Mouse (Mus musculus) heart, postnatal 4 days (tissue): ENCODE results near the gene Rab5b. TPM values are rescaled to one million over a fixed set of nuclear protein-coding genes. Genes with fewer than 3 reads are reported as not detected.
"Not testable (repeated sequence)": the region's sequence is repeated elsewhere in the genome, so short reads cannot be mapped to it uniquely, and the experiment has no call there.

Experiments used
- DNase-seq: peaks from one replicate; pipeline ENCODE4 v3.0.0; 2021
- total RNA-seq, 2 experiments: library from RNA; stranded (reverse); gene quantifications; 2 replicates each; pipeline ENCODE4 v1.2.3; 2021

Rab5b gene
- total RNA-seq: 10 to 100 TPM; 65.1 to 66.3 TPM

DNA sequence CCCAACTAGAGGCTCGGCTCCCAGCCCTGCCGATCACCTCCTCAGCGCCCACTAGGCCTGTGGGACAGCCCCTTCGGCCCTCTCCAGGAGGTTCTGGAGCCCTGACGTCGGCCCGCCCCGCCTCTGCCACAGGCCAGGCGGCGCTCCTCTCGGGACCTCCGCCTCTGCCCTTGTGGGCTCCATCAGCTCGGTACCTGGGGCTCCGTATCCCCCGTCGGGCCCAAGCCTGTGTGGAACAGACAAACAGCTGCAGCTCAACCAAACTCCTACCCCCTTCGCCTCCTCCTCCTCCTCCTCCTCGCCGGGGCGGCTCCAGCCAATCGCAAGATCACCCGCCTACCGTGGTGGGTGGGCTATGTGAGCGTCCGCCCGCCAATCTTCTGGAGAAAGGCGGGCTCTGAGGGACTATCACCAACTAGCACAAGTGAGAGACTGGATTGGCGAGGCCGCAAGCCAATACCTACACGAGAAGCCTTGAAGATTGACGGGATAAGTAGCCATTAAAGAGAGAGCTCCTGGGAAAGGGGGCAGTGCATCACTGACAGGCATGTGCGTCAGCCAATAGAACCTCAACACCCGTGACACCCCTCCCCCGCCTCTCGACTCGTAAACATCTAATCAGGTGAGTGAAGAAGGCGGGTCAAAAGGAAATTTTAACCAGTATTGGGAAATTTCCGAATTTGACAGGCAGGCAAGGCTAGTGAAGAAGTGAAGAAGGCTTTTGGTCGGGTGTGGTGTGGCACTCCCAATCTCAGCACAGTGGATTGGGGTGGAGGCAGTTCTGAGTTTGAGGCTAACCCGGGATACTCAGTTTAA, at the start of gene Rab5b:
Gene Rab5b, minus strand, starts transcription at position 273 of the 816 bp plus-strand sequence.
- peak; percentile 97 for DNase-seq

DNA sequence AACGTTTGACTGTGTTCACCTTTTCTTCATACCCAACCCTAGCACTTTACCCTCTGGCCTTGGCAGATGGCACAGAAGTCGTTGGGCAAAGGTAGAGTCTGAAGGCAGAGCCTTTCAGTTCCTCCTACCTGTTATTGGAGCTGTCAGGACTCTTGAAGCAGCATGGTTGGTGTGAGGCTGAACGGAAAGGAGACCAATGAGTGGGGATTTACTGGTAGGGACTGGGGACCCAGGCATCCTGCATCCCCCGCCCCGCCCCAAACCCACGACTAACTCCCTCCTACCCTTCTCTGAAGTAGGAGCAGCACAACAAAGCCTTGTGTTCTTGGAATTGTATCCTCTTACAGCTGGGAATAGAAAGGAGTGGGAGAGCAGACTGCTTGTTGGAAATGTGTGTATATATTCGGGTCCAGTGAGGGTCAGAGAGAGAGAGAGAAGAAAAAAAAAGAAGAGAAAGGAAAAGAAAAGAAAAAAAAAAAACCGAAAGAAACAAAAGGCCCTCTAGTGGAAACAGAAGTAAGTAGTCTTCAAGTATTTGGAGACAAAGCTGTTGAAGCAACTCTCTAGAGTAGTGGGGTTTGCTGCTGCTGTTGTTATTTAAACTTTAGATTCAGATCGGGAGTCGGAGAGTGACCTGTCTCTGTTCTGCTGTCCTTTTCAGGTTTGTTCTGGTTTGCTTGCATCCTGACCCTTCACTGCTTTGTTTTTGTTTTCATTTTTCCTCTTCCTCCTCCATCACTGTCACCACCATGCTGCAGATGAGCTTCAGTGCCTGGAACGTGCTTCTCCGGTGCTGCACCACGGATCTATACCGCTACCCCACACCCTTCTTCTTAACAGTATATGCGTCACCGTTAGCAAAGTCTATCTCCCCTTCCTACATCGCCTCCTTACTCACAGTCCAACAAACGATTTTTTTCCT, 48.9 kb upstream of the Rab5b start, which contains the start of gene Dgka:
Gene Dgka, minus strand, starts transcription at position 176 of the 922 bp plus-strand sequence.
- DNase-seq: no peak

DNA sequence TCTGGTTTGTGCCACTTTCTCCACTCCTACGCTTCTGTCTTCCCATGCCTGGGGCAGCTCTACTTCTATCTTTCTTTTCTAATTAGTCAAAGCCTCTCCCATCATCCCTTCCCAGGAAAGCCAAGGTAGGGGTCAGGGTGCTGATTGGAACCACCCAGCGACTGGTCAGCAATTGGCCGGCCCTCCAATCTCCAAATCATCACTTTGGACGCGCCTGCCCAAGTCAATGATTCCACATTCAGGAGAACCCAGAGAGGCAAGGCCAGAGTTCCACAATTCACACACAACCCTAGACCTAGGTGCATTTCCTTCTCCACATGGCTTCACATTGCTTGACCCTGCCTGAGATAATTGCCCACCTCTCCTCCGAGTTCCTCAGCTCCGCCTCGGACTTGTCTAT, 48.1 kb upstream of the Rab5b start:
- no peak for DNase-seq

DNA sequence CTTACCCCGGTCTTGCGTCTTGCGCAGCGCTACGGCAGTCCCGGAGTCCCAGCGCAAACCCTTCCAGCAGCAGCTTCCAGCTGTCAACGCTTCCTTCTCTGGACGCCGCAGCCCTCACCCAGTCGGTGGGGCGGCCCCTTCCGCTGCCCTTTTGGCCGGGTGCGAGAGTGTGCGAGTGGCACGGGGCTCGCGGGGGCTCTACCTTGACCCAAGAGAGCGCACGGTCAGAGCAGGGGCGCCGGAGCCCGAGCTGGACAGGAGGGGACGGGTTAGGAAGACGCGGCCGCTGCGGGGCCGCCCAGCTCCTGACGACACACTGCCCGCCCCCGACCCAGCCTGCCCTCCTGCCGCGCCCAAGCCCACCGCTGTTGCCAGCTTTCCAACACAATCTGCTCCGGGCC, 47.7 kb upstream of the Rab5b start:
- peak; percentile 70 for DNase-seq

DNA sequence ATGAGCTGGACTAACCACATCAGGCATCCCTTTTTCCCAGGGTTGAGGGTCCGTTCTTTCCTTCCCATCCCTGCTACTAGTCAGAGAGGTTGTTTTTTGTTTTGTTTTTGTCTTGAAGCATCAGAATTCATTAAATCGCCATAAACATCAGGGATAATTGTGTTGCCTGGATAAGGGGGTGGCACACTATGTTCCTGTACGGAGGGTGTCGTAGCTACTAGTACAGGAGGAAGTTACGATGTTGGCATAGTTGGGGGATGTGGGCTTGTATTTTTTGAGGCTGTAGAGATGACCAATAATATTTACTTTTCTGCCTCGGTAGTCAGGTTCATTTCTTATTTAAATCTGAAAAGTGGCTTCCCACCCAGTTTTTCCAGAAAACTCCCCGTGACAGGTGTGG, 47.2 kb upstream of the Rab5b start:
- no peak for DNase-seq

DNA sequence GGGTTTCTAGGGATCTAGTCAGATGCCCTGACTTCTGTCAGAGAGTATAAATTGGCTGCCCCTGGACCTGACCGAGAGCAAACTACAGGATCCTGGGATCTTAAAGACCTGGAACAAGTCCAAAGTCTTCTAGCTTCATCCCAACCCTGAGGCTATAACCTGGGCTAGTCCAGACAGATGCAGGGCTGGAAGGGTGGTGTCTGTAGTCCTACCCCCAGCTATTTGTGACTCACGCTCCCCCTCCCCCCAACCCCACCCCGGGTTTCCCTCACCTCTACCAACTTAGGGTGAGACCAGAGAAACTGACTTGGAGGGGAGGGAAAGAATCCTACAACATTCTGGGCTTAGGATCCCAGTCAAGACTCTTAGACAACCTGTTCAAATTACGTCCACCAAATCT, 46.6 kb upstream of the Rab5b start:
- DNase-seq: no peak

DNA sequence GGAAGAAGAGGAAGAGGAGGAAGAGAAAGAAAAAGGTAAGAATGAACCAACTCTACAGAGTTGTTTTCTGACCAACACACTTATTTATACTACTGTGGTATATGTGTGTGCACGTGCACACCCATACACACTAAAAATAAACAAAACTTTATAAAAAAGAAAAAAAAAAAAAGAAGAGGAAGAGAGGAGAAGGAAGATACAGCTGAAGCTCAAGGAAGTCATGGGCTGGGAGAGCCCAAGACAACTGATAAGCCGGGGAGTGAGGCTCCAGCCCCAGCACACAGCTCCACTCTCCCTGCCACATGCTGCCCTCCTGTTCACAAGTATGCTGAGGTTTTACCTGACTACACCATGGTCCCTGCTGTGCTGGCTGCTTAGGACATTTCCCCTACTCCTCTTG, 44.2 kb upstream of the Rab5b start:
- no peak for DNase-seq

DNA sequence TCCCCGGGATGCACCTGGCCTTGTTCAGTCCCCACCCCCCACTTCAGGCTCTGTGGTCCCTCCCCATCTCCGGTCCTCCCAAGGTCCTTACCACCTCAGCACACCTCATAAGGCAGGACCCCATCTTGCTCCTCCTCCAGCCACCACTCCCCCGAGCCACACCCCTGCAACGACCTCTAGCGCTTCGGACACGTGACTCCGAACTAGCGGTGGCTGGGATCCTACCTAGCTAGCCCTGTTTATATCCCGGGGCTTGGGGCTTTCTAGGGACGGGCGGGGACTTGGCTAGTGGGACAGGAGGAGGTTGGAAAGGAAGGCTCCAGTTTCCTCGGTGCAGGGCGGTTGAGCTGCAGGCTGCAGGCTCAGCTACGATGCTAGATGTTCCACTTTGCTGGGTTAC, 41.4 kb upstream of the Rab5b start:
- DNase-seq: no peak

DNA sequence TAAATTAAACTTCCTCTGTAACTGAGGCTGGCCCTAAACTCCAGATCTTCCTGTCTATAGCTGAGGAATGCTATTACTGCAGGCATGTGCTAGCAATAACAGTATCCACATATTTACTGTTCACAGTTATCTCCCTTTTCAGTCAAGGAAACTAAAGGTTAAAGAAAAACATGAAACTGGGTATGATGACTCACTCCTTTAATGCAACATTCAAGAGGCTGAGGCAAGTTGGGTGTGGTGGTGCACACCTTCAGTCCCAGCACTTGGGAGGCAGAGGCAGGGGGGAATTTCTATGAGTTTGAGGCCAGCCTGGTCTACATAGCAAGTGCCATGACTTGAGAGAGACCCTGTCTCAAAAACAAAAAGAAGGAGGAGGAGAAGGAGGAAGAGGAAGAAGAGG, 35.9 kb upstream of the Rab5b start:
- DNase-seq: no peak

DNA sequence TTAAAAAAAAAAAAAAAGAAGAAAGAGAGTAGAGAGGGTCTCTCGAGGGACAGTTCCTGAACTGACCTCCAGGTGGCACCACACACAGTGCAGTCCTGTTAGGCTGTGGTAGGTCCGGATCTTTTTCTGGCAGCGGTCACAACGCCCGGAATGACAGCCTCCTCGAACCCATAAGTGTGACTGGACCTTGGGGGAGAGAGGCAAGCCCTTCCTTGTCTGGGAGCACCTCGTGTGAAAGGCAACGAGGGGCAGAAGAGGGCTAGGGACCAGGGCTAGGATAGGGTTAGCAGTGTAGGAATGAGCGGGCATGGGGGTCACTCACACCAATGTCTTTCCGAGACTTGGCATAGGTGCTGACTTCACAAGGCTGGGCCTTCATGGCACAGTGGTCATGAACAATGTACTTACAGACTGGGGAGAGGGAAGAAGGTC, 35.0 kb upstream of the Rab5b start:
- peak; percentile 88 for DNase-seq

DNA sequence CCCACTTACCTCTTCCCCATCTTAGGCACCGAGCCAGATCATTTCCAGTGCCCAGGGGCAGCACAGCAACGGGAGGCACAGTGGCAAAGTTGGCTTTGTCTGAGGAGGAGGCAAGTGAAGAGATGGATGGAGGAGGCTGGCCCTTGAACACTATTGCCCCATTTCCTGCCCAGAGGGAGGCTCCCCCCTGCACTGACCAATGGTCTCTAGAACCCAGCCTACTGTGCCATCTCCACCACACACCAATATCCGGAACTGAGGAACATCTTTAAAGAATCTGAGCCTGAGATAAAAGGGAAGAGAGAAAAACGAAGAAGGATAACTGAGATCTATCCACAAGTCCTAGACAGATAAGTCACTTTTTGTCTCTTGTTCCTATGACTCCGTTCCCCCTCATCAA, 32.0 kb upstream of the Rab5b start:
- no peak for DNase-seq

DNA sequence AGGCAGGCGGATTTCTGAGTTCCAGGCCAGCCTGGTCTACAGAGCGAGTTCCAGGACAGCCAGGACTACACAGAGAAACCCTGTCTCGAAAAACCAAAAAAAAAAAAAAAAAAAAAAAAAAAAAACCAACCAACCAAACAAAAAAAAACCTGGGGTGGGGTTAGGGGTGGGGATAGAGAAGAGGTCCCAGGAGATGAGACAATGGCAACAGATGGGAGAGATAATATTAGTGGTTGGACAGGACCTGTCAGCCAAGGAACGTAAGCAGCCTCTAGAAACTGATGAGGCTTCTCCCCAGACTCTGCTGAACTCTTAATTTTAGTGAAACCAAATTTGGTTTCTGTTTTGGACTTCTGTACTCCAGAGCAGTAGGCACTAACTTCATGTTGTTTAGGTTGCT, 29.4 kb upstream of the Rab5b start:
- DNase-seq: not testable (repeated sequence)

DNA sequence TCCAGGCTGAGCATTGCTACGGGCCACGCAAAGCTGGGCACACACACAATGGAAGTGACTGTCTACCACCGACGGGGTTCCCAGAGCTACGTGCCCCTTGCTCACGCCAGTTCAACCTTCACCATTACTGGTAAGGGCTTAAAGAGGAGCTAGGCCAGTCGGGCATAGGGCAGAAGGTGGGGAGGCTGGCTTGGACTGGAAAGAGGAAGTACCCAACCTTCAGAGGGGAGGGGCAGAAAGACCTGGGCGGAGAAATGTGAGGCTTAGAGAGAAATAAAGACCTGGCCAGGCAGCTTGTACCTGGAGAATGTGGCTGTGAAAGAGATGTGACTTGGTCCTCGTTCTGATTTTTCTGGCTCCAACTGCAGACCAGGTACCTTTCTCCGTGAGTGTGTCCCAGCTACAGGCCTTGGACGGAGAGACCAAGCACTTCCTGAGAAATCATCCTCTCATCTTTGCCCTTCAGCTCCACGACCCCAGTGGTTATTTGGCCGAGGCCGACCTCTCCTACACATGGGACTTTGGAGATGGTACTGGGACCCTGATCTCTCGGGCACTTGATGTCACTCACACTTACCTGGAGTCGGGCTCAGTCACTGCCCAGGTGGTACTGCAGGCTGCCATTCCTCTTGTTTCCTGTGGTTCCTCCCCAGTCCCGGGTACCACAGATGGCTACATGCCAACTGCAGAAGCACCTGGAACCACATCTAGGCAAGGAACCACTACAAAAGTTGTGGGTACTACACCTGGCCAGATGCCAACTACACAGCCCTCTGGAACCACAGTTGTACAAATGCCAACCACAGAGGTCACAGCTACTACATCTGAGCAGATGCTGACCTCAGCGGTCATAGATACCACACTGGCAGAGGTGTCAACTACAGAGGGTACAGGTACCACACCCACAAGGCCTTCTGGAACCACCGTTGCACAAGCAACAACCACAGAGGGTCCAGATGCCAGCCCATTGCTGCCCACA, 19.8 kb upstream of the Rab5b start:
- no peak for DNase-seq

DNA sequence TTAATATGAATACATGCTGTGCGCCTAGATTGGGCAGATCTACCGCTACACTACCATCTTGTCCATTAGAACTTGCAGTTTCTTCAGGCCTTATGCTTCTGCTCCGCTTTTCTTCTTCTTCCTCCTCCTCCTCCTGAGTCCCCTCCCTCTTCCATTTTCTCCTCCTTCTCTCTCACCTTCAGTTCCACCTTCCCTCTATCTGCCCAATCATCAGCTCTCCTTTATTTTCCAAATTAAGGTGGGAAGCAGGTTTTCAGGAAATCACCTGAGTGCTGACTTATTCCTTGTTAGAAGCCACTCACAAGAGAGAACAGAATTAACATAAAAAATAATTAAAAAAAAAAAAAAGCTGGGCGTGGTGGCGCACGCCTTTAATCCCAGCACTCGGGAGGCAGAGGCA, 15.3 kb upstream of the Rab5b start:
- DNase-seq: not testable (repeated sequence)

DNA sequence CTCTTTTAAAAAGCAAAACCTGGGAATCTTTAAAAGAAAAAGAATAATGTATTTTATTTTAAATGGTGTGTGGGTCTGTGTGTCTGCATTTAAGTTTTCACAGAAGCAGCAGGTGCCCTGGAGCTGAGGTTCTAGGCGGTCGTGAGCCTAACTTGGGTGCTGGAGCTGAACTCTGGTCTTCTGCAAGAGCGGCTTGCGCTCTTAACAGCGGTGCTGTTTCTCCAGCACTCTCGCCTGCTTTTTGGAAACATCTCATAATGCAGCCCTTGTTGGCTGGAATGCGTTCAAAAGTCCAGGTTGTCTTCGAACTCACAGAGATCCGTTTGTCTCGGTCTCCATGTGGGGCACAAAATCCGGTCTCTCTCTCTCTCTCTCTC, 9.2 kb upstream of the Rab5b start:
- DNase-seq: peak; percentile 35

DNA sequence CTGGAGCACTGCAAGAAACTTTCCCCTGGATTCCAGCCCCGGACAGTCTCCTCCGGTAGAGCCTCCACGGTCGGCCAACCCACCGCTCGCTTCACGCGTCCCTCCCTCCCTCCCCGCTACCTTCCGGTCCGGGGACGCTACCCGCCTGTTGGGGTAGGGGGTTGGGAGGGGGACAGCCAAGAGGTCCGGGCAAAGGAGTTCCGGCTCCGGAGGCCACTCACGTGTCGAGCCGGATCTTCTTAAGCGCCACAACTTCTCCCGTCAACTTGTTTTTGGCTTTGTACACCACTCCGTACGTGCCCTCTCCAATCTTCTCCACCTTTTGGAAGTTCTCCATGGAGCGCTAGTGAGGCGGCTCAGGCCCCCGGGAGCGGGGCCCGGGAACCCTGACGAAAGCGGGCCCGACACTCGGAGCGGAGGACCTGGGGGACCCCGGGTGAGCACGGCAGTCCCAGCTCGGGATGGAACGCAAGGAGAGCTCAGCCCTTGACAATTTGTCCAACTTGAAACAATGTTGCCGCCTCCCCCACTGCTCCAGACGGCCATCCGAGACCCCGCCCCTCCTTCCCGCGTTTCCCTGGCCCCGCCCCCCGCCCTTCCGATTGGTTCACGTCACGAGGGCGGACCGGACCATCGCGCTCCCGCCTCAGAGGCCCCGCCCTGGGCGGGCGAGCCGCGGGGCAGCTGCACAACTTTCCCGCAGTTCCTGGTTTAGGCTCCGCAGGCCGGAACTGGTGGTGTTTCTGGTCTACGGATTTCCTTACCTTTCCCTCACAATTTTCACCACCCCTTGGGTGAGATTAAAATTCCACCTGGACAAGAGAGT, 8.6 kb upstream of the Rab5b start, which contains the start of gene Cdk2:
Gene Cdk2, minus strand, starts transcription at position 541 of the 826 bp plus-strand sequence.
- DNase-seq: peak; percentile 95

DNA sequence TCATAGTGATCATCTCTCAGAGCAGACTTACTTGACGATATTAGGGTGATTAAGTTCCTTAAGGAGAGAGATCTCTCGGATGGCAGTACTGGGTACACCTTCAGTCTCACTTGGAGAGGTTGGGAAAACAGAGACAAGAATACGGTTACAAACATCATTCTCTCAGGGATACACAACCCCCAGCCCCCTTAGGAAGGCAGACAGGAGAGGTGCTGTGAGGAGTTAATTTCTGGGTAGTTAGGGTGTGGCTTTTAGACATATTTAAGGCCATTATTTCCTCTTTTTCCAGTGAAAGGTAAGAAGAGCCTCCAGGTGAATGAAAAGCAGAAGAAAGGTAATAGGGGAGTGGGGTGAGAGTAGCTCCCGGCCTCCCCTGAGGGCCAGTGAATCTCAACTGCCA, 7.8 kb upstream of the Rab5b start, which contains the start of gene Pmel:
Gene Pmel, plus strand, starts transcription at position 301 of the 400 bp plus-strand sequence.
- no peak for DNase-seq

DNA sequence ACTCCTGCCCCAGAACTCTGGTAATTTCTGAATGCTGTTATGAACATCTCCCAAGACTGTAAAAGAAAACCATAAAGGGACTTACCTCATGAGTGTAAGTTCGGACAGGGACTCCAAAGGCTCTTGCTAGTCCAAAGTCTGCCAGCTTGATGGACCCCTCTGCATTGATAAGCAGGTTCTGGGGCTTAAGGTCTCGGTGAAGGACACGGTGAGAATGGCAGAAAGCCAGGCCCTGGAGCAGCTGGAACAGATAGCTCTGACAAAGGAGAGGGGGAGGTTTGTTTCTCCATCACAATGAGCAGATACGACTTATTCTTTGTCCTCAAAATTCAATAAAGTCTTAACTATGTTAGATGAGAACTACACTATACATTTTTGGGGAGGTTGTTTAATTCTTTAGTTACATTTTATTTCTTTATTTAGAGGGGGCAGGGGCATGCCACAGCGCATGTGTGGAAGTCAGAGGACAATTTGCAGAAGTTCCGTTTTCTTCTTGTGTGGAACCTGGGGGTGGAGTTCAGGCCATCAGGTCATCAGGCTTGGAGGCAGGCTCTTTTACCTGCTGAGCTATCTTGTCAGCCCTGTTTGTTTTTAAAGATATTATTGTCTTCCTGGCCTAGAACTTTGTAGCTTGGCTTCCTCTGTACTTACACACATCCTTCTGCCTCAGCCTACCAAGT, 6.4 kb upstream of the Rab5b start:
- DNase-seq: no peak

DNA sequence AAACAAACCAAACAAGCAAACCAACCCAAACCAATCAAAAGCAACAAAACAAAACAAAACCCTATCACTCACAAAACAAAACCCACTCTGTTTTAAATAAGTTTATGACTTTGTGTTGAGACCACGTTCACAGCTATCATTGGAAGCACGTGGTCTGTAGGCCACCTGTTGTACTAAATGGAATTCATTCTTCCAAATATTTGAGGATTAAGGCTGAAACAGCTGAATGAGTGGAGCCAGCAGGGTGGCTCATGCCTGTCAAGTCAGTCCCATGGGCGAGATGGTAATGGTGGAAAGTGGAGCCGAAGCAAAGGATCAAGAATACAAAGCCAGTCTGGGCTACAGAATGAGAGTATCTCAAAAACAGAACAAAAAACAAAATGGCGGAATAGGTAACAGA, 4.6 kb upstream of the Rab5b start:
- no peak for DNase-seq

DNA sequence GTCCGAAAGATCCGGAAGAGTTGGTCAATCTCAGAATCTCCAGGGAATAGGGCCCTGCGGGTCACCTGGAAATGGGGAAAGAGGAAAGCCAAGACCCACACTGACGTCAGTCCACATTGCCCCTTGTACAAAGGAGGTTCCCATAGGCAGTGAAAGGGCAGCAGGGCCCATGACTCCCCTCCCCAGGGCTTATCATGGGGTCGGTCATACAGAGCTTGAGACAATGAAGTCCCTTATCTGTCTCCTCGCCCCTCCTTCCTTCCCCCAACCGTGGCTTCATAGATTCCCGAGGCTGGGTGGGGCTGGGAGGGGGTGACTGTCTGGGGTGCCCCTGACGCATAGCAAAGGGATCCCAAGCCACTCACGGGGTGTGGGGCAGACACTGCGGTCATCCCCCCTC, 3.5 kb upstream of the Rab5b start:
- DNase-seq: no peak

DNA sequence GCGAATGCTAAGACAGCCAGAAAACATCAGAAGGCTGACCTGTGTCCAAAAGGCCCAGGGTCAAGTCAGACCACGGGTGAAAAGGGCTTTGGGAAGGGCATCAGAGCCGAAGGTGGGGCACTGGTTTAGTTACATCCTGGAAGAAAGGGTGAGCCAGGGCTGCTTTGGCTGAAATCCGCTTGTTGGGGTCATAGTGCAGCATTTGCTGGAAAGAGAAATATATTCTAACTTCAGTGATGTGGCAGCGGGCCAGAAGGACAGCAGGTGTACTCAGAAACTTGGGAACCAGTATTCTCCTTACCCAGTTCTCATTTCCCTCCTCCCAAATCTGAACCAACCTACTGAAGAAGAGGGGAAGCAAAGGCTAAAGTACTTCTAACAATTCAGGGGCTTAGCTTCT, 2.9 kb upstream of the Rab5b start:
- no peak for DNase-seq
